In the genomic region with DNA sequence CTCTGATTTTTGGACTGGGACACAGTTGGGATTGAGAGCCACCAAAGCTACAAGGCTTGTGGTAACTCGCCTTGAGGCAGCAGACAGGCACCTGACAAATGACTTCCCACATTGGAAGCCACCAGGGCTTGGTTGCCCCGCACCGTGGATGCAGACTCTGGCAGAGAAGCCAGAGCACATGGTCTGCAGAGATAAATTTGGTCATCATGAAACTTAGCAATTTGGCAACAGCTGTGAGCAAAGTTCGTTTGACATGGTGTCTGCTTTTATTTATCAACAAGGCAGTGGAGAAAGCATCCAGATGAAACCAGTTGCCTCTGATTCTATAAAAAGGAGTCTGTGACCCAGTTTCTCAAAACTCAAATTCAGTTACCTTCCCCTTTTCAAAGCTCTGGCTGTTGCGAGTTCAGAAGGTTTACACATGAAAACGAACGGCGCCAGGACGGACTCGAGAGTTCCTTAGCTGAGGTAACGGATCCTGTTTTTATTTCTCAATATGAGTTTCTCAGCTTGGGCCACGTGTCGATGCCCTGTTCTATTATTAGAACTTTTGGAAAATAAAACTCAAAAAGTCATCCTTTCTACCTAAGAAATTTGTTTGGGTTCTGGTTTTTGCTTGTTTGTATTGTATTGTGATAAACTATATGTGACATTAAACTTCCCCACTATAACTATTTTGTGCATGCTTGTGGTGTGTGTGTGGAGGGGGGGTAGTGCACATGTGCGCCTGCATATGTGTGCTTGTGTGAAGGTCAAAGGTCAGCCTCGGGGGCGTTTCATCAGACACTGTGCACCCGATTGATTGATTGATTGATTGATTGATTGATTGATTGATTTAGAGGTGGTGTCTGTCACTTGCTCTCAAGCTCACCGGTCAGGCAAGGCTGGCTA, we compare ENCODE assay signal across 28 mouse cellular contexts. TPM values are rescaled to one million over a fixed set of nuclear protein-coding genes. Genes with fewer than 3 reads are reported as not detected.
DNase-seq lines count a peak whose midpoint lies in the region; ATAC-seq lines count a peak whose summit lies in the region.
"Had no signal": no experiment of that assay in that cellular context is flagged by ENCODE, and none has a peak within 500 bp of the region (broad histone marks: within the 10 kb centered on the region; RNA-seq: fewer than 3 reads in every experiment).

No protein-coding gene starts in this region.

- H3K9me3 ChIP-seq in liver, embryonic 15.5 days (replicated peaks) = no peaks in the 10 kb centered on the region
- no peaks in the 10 kb centered on the region for H3K9me3 ChIP-seq in liver, embryonic 11.5 days (ENCODE audit: control insufficient read depth, low read length)

- no peak overlapping the region for H3K4me2 ChIP-seq in liver, embryonic 15.5 days
- no peak overlapping the region for H3K4me2 ChIP-seq in liver, embryonic 11.5 days
- H3K4me2 ChIP-seq: forebrain, embryonic 13.5 days; heart, embryonic 12.5 days had no signal

- H3K36me3 ChIP-seq in liver, embryonic 15.5 days (replicated peaks) = no peaks in the 10 kb centered on the region
- H3K36me3 ChIP-seq in liver, embryonic 11.5 days (ENCODE audit: control insufficient read depth, insufficient read depth, low read length) = no peaks in the 10 kb centered on the region
- H3K36me3 ChIP-seq in splenic B cell, adult 2 months (ENCODE audit: control insufficient read depth, insufficient read depth, low read length, poor library complexity, severe bottlenecking) = no peaks in the 10 kb centered on the region
- H3K36me3 ChIP-seq: embryonic facial prominence, embryonic 10.5 days; heart, embryonic 12.5 days had no signal

- 30% methylated on average over 18 of the region's 18 CpGs for WGBS in liver, embryonic 15.5 days (ENCODE audit: insufficient replicate concordance)
- WGBS in liver, embryonic 11.5 days = 65% methylated on average over 18 of the region's 18 CpGs

- peaks cover 4% of the 10 kb centered on the region; the same call in 1 of the 2 replicates for H3K4me1 ChIP-seq in liver, embryonic 15.5 days (replicated peaks)
- H3K4me1 ChIP-seq in liver, embryonic 11.5 days (replicated peaks; ENCODE audit: control insufficient read depth, insufficient read depth, low read length) = no peaks in the 10 kb centered on the region
- H3K4me1 ChIP-seq: heart, embryonic 12.5 days had no signal

- no peak for DNase-seq in liver, embryonic 11.5 days (ENCODE audit: low spot score)
- DNase-seq in Muller cell, postnatal 12 days (ENCODE audit: inconsistent ontology term) = peak; percentile 3
- DNase-seq in splenic B cell, adult 2 months (ENCODE audit: low read depth, low spot score) = peak; percentile 35
- DNase-seq in adrenal gland, postnatal 10 days = no peak
- no peak for DNase-seq in kidney, adult 18-20 months
- no peak for DNase-seq in cerebellum, adult 18-20 months
- DNase-seq: adrenal gland, postnatal 25 days; cerebellum, adult 11-12 months; cerebellum, adult 9-11 months; cerebellum, postnatal 36 days; forebrain, postnatal 0 days; gastrocnemius, postnatal 14 days had no signal

- H3K4me3 ChIP-seq in liver, embryonic 15.5 days (replicated peaks) = no peak overlapping the region
- H3K4me3 ChIP-seq in liver, embryonic 11.5 days (ENCODE audit: low read depth, low read length) = no peak overlapping the region
- H3K4me3 ChIP-seq: embryonic facial prominence, embryonic 10.5 days; forebrain, embryonic 13.5 days; heart, embryonic 12.5 days had no signal

- H3K27me3 ChIP-seq in liver, embryonic 15.5 days = no peaks in the 10 kb centered on the region
- H3K27me3 ChIP-seq in liver, embryonic 11.5 days (replicated peaks; ENCODE audit: control insufficient read depth, insufficient read depth, low read length) = no peaks in the 10 kb centered on the region
- no peaks in the 10 kb centered on the region; the same call in 1 of the 2 replicates for H3K27me3 ChIP-seq in splenic B cell, adult 2 months (ENCODE audit: control insufficient read depth, insufficient read depth, low read length, poor library complexity, severe bottlenecking)
- H3K27me3 ChIP-seq: forebrain, embryonic 13.5 days; heart, embryonic 12.5 days had no signal

- 0 out of 2 replicates have a peak overlapping the region, but pooled peaks have one; percentile 16 for H3K27ac ChIP-seq in liver, embryonic 15.5 days (replicated peaks)
- no peak overlapping the region for H3K27ac ChIP-seq in liver, embryonic 11.5 days (ENCODE audit: low read depth, low read length)
- H3K27ac ChIP-seq: embryonic facial prominence, embryonic 10.5 days; forebrain, embryonic 13.5 days had no signal

- no peak for ATAC-seq in liver, embryonic 15.5 days (ENCODE audit: insufficient read depth)
- no peak for ATAC-seq in liver, embryonic 11.5 days (replicated peaks; ENCODE audit: low FRiP score)
- ATAC-seq in granulocyte monocyte progenitor cell, adult 5-6 weeks (replicated peaks; ENCODE audit: poor library complexity, severe bottlenecking) = peak; percentile 70
- ATAC-seq: forebrain, embryonic 13.5 days; forebrain, postnatal 0 days; hindbrain, embryonic 16.5 days; inflammation-experienced regulatory T-cells, adult 6 months had no signal

- no peak overlapping the region for H3K9ac ChIP-seq in liver, embryonic 15.5 days
- no peak overlapping the region for H3K9ac ChIP-seq in liver, embryonic 11.5 days (ENCODE audit: low read depth, low read length)
- H3K9ac ChIP-seq: forebrain, embryonic 13.5 days; forebrain, postnatal 0 days; heart, embryonic 12.5 days had no signal

RNA-seq across cellular contexts. Expression of gene Gpr12, which starts 11.8 kb away (rescaled TPM):
- polyA plus RNA-seq in liver, embryonic 15.5 days (2015; fragmentation: Nextera tagmentation; extraction: Ambion mirVana) = 0.09 and 0.25 TPM in 2 replicates
- polyA plus RNA-seq in liver, embryonic 11.5 days (2014; fragmentation: Nextera tagmentation; extraction: Ambion mirVana) = 0.37 and 0.43 TPM in 2 replicates
- total RNA-seq in granulocyte monocyte progenitor cell, adult 5-6 weeks (2014; fragmentation: Nextera tagmentation) = not detected in 2 replicates
- total RNA-seq in granulocyte monocyte progenitor cell, adult 5-6 weeks (2017) = not detected in 2 replicates
- under 1 TPM; 0.15 to 0.21 TPM for total RNA-seq in adrenal gland, postnatal 10 days (2021)
- total RNA-seq: adrenal gland, postnatal 25 days; ES-E14; gastrocnemius, adult 18-20 months; gastrocnemius, postnatal 14 days; heart, adult 8-10 months had no signal
- polyA plus RNA-seq: embryonic facial prominence, embryonic 14.5 days; gonadal fat pad, adult 2 months; heart, embryonic 12.5 days; heart, embryonic 16.5 days; inflammation-experienced regulatory T-cells, adult 6 months had no signal

RNA-seq across cellular contexts. Expression of gene Gm3415, which starts 40.9 kb away (rescaled TPM):
- polyA plus RNA-seq in liver, embryonic 15.5 days (2015; fragmentation: Nextera tagmentation; extraction: Ambion mirVana) = not detected in 2 replicates
- polyA plus RNA-seq in liver, embryonic 11.5 days (2014; fragmentation: Nextera tagmentation; extraction: Ambion mirVana) = not detected in 2 replicates
- total RNA-seq in granulocyte monocyte progenitor cell, adult 5-6 weeks (2014; fragmentation: Nextera tagmentation) = not detected in 2 replicates
- total RNA-seq in granulocyte monocyte progenitor cell, adult 5-6 weeks (2017) = not detected in 2 replicates
- not detected for total RNA-seq in adrenal gland, postnatal 10 days (2021)
- total RNA-seq: adrenal gland, adult 18-20 months; adrenal gland, postnatal 25 days; ES-E14; forebrain, postnatal 0 days; gastrocnemius, adult 18-20 months; gastrocnemius, postnatal 14 days; heart, adult 8-10 months; heart, postnatal 25 days had no signal
- polyA plus RNA-seq: embryonic facial prominence, embryonic 10.5 days; embryonic facial prominence, embryonic 14.5 days; forebrain, embryonic 13.5 days; forebrain, postnatal 0 days; gonadal fat pad, adult 2 months; heart, embryonic 12.5 days; heart, embryonic 16.5 days; hindbrain, embryonic 11.5 days; hindbrain, embryonic 16.5 days; inflammation-experienced regulatory T-cells, adult 6 months had no signal

RNA-seq across cellular contexts. Expression of gene Gm3409, which starts 59.4 kb away (rescaled TPM):
- not detected in 2 replicates for polyA plus RNA-seq in liver, embryonic 15.5 days (2015; fragmentation: Nextera tagmentation; extraction: Ambion mirVana)
- not detected in 2 replicates for polyA plus RNA-seq in liver, embryonic 11.5 days (2014; fragmentation: Nextera tagmentation; extraction: Ambion mirVana)
- total RNA-seq in granulocyte monocyte progenitor cell, adult 5-6 weeks (2014; fragmentation: Nextera tagmentation) = not detected in 2 replicates
- total RNA-seq in granulocyte monocyte progenitor cell, adult 5-6 weeks (2017) = not detected in 2 replicates
- total RNA-seq in adrenal gland, postnatal 10 days (2021) = not detected
- total RNA-seq: adrenal gland, adult 18-20 months; adrenal gland, postnatal 25 days; ES-E14; forebrain, postnatal 0 days; gastrocnemius, adult 18-20 months; gastrocnemius, postnatal 14 days; heart, adult 8-10 months; heart, postnatal 25 days had no signal
- polyA plus RNA-seq: embryonic facial prominence, embryonic 10.5 days; embryonic facial prominence, embryonic 14.5 days; forebrain, embryonic 13.5 days; forebrain, postnatal 0 days; gonadal fat pad, adult 2 months; heart, embryonic 12.5 days; heart, embryonic 16.5 days; hindbrain, embryonic 11.5 days; hindbrain, embryonic 16.5 days; inflammation-experienced regulatory T-cells, adult 6 months had no signal

Comparison
In these comparisons a context has a peak if more than half of its experiments do, and no peak if none do; other contexts are left out.
1. DNase-seq: peak in Muller cell, postnatal 12 days (single experiment) and splenic B cell, adult 2 months (single experiment); none in liver, embryonic 11.5 days (single experiment), adrenal gland, postnatal 10 days (single experiment), kidney, adult 18-20 months (single experiment) and cerebellum, adult 18-20 months (0 of 2).